19 mouse cellular contexts compared by ENCODE assay signal in genomic region chr1:39394650-39395049, GRCm38 (mm10).
"Had no signal": no experiment of that assay in that cellular context is flagged by ENCODE, and none has a peak within 500 bp of the region (broad histone marks: within the 10 kb centered on the region; RNA-seq: fewer than 3 reads in every experiment).

No protein-coding gene starts in this region.

- H3K4me3 ChIP-seq: limb, embryonic 15.5 days; liver, embryonic 12.5 days; midbrain, embryonic 10.5 days; midbrain, embryonic 12.5 days; myocyte; neural tube, embryonic 13.5 days; neural tube, embryonic 15.5 days had no signal

- H3K9me3 ChIP-seq: limb, embryonic 15.5 days; neural tube, embryonic 15.5 days had no signal

- H3K9ac ChIP-seq: limb, embryonic 15.5 days; liver, embryonic 14.5 days; midbrain, embryonic 12.5 days; neural tube, embryonic 13.5 days; neural tube, embryonic 15.5 days had no signal

- H3K27me3 ChIP-seq: limb, embryonic 15.5 days; liver, embryonic 12.5 days; midbrain, embryonic 12.5 days; neural tube, embryonic 13.5 days; neural tube, embryonic 15.5 days had no signal

- ATAC-seq: liver, embryonic 12.5 days; midbrain, embryonic 16.5 days had no signal

- DNase-seq: lung, adult 18-20 months; midbrain, embryonic 14.5 days; retina, postnatal 1 day; right cerebral cortex, adult 18-20 months; right cerebral cortex, postnatal 25 days; right cerebral cortex, postnatal 4 days; spleen, adult 18-20 months; thymus, adult 18-20 months; thymus, postnatal 14 days; thymus, postnatal 36 days had no signal

- H3K27ac ChIP-seq: limb, embryonic 15.5 days; liver, embryonic 14.5 days; midbrain, embryonic 10.5 days; midbrain, embryonic 12.5 days; neural tube, embryonic 13.5 days; neural tube, embryonic 15.5 days had no signal

- H3K4me1 ChIP-seq: limb, embryonic 15.5 days; midbrain, embryonic 12.5 days; neural tube, embryonic 15.5 days had no signal

- H3K4me2 ChIP-seq: limb, embryonic 15.5 days; midbrain, embryonic 12.5 days; neural tube, embryonic 13.5 days; neural tube, embryonic 15.5 days had no signal
